ENCODE assay signal across 7 mouse cellular contexts in the genomic region with DNA sequence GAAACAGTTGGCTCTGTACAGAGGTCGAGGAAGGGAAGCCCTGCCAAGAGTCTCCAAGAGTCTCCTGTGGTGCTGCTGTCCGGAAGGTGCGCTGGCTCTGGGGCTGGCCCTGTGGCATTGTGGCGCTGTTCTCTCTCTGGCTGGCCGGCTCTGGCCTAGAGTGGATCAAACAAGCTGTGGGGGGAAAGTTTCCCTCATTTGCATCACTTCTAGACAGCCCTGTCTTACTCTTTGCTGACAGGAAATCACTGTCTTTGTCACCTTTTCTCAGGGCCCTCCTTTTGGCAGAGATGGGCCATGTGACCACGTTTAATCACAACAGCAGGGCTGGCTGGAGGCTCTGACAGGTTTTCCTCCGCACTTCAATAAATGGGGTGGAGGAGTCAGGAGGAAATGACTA.
A peak's percentile ranks its signal among the peaks of the same experiment; 100 is the strongest.
DNase-seq lines count a peak whose midpoint lies in the region; ATAC-seq and TF ChIP-seq lines count a peak whose summit lies in the region.

No protein-coding gene starts in this region.

- peaks cover 5% of the 10 kb centered on the region for H3K4me1 ChIP-seq in cortical plate, adult 2 months (ENCODE audit: control insufficient read depth, insufficient read depth, low read length)
- no peaks in the 10 kb centered on the region for H3K4me1 ChIP-seq in kidney, adult 2 months (ENCODE audit: control insufficient read depth, insufficient read depth, low read length)
- H3K4me1 ChIP-seq in midbrain, embryonic 13.5 days (replicated peaks): peaks cover 36% of the 10 kb centered on the region

- DNase-seq in 3134 (ENCODE audit: extremely low read depth, insufficient read length, low spot score) (peak; percentile 3), ES-CJ7 (ENCODE audit: low read depth, low spot score) (peak; percentile 92)
- DNase-seq in heart, adult 9 months (ENCODE audit: low spot score in 2 of 2): peak; percentile 25 to 28
- DNase-seq in kidney, adult 2 months: peak; percentile 52

- H3K9ac ChIP-seq in midbrain, embryonic 13.5 days (replicated peaks): 0 out of 2 replicates have a peak overlapping the region, but pooled peaks have one; percentile 20

- peak; percentile 95 for ATAC-seq in midbrain, embryonic 13.5 days
- no peak for ATAC-seq in monocyte, adult 5-6 weeks (replicated peaks; ENCODE audit: insufficient number of reproducible peaks, low FRiP score, low TSS enrichment, poor library complexity, severe bottlenecking)

- no peak for TF ChIP-seq CTCF in cortical plate, adult 2 months (IDR thresholded peaks at IDR 0.05; ENCODE audit: extremely low read depth, insufficient read depth, low read length)
- TF ChIP-seq CTCF in kidney, adult 2 months (conservative IDR thresholded peaks at IDR 0.05; ENCODE audit: insufficient read depth, insufficient read length, low read depth, low read length): no peak

- H3K4me3 ChIP-seq in cortical plate, adult 2 months (ENCODE audit: insufficient read depth, low read length): no peak overlapping the region
- no peak overlapping the region for H3K4me3 ChIP-seq in kidney, adult 2 months (ENCODE audit: insufficient read depth, low read depth, low read length)
- H3K4me3 ChIP-seq in midbrain, embryonic 13.5 days (replicated peaks): no peak overlapping the region

- H3K27ac ChIP-seq in cortical plate, adult 2 months (ENCODE audit: insufficient read depth, low read length): peak overlapping the region; percentile 78; the same call in 1 of the 2 replicates
- no peak overlapping the region for H3K27ac ChIP-seq in kidney, adult 2 months (ENCODE audit: insufficient read depth, low read depth, low read length)
- H3K27ac ChIP-seq in midbrain, embryonic 13.5 days: peak overlapping the region; percentile 87

- H3K36me3 ChIP-seq in kidney, adult 2 months (ENCODE audit: control insufficient read depth, insufficient read depth, low read length): no peaks in the 10 kb centered on the region
- no peaks in the 10 kb centered on the region; the same call in 1 of the 2 replicates for H3K36me3 ChIP-seq in midbrain, embryonic 13.5 days

- H3K4me2 ChIP-seq in midbrain, embryonic 13.5 days (replicated peaks): peak overlapping the region; percentile 36

- 22% methylated on average over 7 of the region's 7 CpGs for WGBS in kidney, adult 2 months
- WGBS in midbrain, embryonic 13.5 days: 3% methylated on average over 7 of the region's 7 CpGs

- no peaks in the 10 kb centered on the region for H3K27me3 ChIP-seq in kidney, adult 2 months (replicated peaks; ENCODE audit: control insufficient read depth, insufficient read depth, low read length)
- H3K27me3 ChIP-seq in midbrain, embryonic 13.5 days: no peaks in the 10 kb centered on the region

- no peak for TF ChIP-seq POLR2A in cortical plate, adult 2 months (IDR thresholded peaks at IDR 0.05; ENCODE audit: extremely low read depth, insufficient read depth, low read length)
- no peak for TF ChIP-seq POLR2A in kidney, adult 2 months (IDR thresholded peaks at IDR 0.05; ENCODE audit: low read depth, low read length)

- no peaks in the 10 kb centered on the region for H3K9me3 ChIP-seq in midbrain, embryonic 13.5 days

Comparison
In these comparisons a context has a peak if more than half of its experiments do, and no peak if none do; other contexts are left out.
1. DNase-seq: peak in every context shown above with its lines; median percentile 92 in ES-CJ7; 52 in kidney, adult 2 months; 26 in heart, adult 9 months; 3 in 3134.